Mouse (Mus musculus) thymus, postnatal 4 days (tissue): ENCODE data around the gene Prdm10.

Experiments
- DNase-seq: peaks from one replicate; pipeline ENCODE4 v3.0.0; 2021

Gene Prdm10

DNA sequence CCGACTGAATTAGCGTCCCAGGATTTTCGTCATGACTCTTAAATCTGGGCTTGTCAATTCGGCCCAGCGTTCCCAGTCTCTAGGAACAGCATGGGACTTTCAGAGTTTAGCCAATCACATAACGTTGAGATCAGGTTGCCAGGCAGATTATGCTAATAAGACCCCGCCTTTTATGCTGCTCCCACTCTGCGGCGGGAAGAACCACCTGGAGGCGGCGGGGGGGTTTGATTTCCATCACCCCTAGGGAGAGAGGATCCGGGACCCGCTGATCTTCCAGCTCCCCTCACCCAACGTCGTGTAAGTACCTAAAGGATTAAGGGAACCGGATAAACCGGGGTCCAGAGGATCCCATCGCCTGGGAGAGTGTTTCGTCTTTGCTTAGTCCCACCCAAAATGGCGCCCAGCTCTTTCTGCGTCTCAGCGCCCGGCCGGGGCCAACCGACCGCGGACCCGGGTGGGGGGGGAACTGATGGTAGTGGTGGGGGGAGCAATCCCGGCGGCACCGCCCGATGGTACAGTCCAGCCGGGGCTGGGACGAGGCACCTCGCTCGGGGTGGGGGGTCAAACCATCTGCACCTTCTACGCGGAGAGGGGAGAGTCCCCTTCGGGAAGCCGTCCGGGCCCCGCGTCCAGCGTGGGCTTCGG is at the start of gene Prdm10:
Gene Prdm10 (plus strand): TSS at position 173 of the 645 bp plus-strand sequence.
- DNase-seq = peak; percentile 95

DNA sequence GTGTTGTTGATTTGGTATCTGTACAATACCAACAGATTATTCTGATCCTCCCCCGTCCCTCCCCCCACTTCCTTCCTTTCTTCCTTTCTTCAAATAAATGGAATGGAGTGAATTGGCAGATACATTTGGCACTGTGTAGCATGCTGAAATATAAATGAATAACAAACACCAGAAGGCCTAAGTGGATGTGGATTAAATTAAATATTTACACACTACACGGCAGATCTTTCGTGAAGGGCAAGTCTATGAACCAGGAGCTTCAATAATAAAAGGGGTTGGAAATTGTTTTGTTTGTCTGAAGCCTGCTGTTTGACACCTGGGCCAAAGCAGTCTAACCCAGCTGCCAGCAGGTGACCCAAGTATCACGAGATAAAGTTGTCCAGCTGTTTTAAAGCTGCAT is 45.3 kb upstream of the Prdm10 start:
- no peak for DNase-seq

DNA sequence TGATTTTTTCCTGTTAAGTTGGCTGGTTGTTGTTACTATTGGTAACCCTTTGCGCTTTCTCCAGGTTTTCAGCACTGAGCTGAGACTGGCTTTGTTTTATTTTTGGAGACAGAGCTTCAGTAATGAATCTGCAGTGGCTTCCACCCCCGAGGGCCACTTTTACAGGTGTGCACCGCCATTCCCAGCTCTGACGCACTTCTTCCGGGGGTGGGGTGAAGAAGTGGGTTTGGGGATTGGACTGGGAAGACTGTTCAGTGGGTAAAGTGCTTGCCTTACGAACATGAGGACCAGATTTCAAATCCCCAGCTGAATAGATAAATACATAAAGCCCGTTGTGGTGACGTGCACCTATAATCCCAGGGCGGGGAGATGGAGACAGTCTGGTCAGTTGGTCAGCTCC is 44.8 kb upstream of the Prdm10 start:
- no peak for DNase-seq

DNA sequence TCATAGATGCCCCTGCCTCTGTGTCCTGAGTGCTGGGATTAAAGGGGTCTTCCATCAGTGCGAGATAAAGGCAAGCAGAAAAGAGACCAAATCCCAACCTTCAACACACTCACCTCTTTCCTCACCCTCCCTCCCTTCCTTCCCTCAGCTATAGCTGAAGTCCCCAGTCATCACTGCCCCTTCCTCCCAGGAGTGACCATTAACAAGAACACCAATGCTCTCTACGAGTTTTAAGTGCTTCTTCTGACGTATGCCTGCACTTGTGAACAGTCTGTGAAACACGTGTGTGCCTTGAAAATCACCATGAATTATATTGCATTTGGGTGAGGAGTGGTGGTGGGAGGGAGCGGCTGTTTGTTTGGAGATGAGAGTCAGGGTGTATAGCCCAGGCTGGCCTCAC is 44.3 kb upstream of the Prdm10 start:
- DNase-seq = no peak

- no peak for DNase-seq
Measured at GRCm38 (mm10) chr9:31238526-31238925, 41.8 kb upstream of the Prdm10 start.

- no peak for DNase-seq
Measured at GRCm38 (mm10) chr9:31239551-31239950, 40.8 kb upstream of the Prdm10 start.

DNA sequence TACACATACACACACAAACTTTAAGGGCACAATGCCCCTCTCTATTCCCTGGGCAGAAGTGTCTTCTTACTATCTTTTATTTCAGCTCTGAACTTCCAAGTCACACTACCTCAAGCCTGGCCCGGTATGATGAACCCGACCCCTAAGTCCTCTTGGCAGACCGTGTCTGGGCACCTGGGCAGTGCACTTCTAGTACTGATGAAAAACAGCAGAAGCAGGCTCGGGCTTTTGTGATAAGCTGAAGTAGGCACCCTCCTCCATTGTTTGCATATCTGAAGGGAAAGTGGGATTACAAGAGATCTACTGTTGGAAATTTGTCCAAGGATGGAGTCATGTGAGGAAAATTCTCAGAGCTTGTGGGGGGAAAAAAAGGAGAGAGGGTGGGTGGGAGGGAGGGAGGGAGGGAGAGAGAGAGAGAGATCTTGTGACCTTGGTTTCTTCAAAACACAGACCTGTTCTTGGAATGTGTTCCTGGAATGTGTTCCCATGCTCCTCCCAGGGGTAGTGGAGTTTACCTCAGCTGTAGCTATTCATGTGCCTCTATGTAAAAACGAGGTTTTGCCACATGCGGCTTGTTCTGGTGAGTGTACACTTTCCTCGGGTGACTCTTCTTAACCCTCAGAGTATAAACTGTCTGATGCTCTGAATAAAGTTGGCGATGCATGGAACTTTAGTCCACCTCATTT is 39.7 kb upstream of the Prdm10 start:
- DNase-seq = no peak

DNA sequence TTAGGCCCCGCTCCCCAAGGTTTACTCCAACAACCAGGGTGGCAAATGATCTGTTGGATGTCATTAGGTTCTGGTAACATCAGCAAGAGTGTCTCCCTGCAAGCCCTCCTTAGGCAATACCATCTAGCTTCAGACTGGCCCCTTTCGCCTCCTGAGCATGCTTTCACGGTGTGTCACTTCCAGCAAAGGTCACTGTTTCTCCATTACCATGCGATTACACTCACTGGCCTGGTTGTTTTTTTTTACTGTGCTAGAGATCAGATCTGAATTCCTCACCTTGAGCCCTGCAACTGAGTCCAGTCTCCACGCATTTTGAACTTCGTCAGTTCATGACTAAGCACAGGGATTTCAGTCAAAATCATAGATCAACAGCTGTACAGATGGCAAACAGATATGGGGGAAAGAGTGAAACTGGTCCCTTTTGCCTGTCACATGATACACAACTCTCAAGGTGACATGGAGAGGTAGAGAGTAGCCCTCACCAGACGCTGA is 39.1 kb upstream of the Prdm10 start:
- no peak for DNase-seq

- peak; percentile 24 for DNase-seq
Measured at GRCm38 (mm10) chr9:31243306-31243938, 36.9 kb upstream of the Prdm10 start.

- no peak for DNase-seq
Measured at GRCm38 (mm10) chr9:31243939-31244333, 36.4 kb upstream of the Prdm10 start.

GRCm38 (mm10) chr9:31245006-31245405 is 35.3 kb upstream of the Prdm10 start:
- no peak for DNase-seq

GRCm38 (mm10) chr9:31246421-31246820 is 33.9 kb upstream of the Prdm10 start:
- no peak for DNase-seq

DNA sequence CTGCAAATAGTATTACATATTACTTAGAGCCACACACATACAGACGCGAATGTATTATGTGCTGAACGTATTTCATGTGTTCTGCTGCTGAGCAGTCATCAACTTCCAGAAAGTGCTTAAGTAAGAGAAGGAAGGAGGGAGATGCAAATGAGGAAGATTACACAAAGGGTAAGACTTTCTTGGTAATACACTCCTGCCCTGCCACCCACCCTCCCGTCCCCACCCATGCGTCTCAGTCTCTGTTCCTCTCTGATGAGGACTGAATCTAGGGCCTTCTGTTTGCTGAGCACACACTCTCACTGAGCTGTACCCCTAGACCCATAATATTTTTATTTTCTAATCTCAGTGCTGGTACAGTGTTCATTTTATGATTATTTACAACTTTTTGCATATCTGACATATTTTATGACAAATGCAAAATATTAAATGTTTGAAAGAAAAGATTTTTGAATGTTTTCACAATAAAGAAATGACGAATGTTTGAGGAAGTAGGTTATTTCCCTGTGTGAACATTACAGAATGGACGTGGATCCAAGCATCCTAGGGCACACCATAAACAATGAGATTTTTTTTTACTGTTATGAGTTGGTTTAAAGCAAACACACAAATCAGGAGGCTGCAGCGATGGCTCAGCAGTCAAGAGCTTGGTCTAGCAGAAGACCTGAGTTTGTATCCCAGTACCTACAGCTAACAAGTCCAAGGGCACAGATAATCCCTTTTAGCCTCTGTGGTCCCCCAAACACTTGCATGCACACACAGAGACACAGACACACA is 32.7 kb upstream of the Prdm10 start:
- no peak for DNase-seq

- DNase-seq = peak; percentile 56
Measured at GRCm38 (mm10) chr9:31252182-31252799, 28.0 kb upstream of the Prdm10 start.

GRCm38 (mm10) chr9:31253311-31253734 is 27.0 kb upstream of the Prdm10 start:
- DNase-seq = no peak

- no peak for DNase-seq
Measured at GRCm38 (mm10) chr9:31253866-31254696, 26.3 kb upstream of the Prdm10 start.

DNA sequence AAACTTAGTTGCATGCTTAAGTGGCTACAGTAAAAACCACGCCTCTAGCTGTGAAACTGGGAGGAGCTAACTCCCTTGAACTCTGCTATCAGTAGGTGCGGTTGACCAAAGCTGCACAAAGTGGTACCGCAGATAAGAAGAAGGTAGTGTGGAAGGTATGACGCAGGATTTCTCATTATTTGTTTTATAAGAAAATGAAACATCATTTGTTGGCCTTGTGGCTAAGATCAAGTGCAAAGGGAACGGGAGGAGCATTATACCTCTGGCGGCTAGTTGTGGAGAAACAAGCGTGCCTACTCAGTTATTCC is 25.7 kb upstream of the Prdm10 start:
- DNase-seq = no peak

DNA sequence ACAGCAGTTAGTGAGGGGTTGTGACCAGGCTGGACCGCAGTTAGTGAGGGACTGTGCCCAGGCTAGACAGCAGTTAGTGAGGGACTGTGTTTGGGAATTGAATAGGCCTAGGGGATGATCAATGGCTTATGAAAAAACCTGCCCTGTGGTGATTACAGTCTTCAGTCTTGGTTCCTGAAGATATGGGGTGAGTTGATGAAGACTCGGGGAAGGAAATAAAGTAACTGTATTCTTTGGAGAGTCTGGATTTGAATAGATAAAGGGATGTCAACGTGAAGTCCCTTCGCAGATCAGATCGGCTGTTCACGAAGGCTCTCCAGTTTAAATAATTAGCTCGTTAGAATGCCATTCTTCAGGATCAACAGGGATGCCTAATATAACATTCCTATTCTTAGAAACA is 24.4 kb upstream of the Prdm10 start:
- no peak for DNase-seq

GRCm38 (mm10) chr9:31258237-31258636 is 22.1 kb upstream of the Prdm10 start:
- DNase-seq = no peak

DNA sequence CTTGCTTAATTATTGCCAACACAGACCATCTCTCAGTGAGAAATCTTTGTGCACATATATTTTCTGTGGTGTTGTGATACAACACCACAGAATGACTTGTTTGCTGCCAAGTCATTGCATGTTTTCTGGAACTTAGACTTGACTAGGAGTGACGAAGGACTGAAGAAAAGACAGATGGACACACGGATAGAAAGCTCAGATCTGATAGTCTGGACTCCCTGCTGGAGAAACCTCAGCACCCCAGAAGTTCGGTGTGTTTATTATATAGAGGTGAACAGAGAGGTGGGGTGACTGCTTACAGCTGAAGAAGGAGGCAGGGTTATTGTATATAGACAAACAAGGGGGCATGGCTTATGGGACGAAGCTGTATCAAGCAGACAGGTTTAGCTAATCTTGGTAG is 20.1 kb upstream of the Prdm10 start:
- DNase-seq = no peak

- DNase-seq = no peak
Measured at GRCm38 (mm10) chr9:31262226-31263105, 17.9 kb upstream of the Prdm10 start.
